Comparison of ENCODE assay signal across 20 mouse cellular contexts in genomic region chr10:122685836-122686531, GRCm38 (mm10). TPM values are rescaled to one million over a fixed set of nuclear protein-coding genes. Genes with fewer than 3 reads are reported as not detected.
A peak's percentile ranks its signal among the peaks of the same experiment; 100 is the strongest.
DNase-seq lines count a peak whose midpoint lies in the region; ATAC-seq and TF ChIP-seq lines count a peak whose summit lies in the region.
"Had no signal": no experiment of that assay in that cellular context is flagged by ENCODE, and none has a peak within 500 bp of the region (broad histone marks: within the 10 kb centered on the region; RNA-seq: fewer than 3 reads in every experiment).

No protein-coding gene starts in this region.

- TF ChIP-seq CTCF in hindbrain, postnatal 0 days (IDR thresholded peaks at IDR 0.05; ENCODE audit: low read depth): no peak
- no peak for TF ChIP-seq CTCF in brain, embryonic 14.5 days (IDR thresholded peaks at IDR 0.05; ENCODE audit: borderline replicate concordance, extremely low read depth, insufficient read depth, insufficient read length)

- H3K4me1 ChIP-seq in hindbrain, postnatal 0 days (ENCODE audit: insufficient read depth, low read length): peaks cover 3% of the 10 kb centered on the region; the same call in 1 of the 2 replicates
- H3K4me1 ChIP-seq in hindbrain, embryonic 10.5 days (replicated peaks): peaks cover 1% of the 10 kb centered on the region
- H3K4me1 ChIP-seq in midbrain, embryonic 11.5 days (ENCODE audit: control insufficient read depth, insufficient read depth, low read length): no peaks in the 10 kb centered on the region
- H3K4me1 ChIP-seq in midbrain, embryonic 15.5 days: peaks cover 5% of the 10 kb centered on the region; the same call in 1 of the 2 replicates
- H3K4me1 ChIP-seq: embryonic facial prominence, embryonic 15.5 days; heart, embryonic 13.5 days had no signal

- ATAC-seq in hindbrain, postnatal 0 days: peak; percentile 74
- ATAC-seq in midbrain, embryonic 11.5 days (ENCODE audit: low FRiP score): no peak
- ATAC-seq in midbrain, embryonic 15.5 days (replicated peaks): no peak
- ATAC-seq: forebrain, embryonic 14.5 days; intestine, embryonic 16.5 days had no signal

- no peak for TF ChIP-seq POLR2A in brain, embryonic 14.5 days (IDR thresholded peaks at IDR 0.05; ENCODE audit: borderline replicate concordance, extremely low read depth, insufficient read depth, insufficient read length, poor library complexity, severe bottlenecking)

- 63% methylated on average over 19 of the region's 19 CpGs for WGBS in hindbrain, postnatal 0 days
- WGBS in hindbrain, embryonic 10.5 days: 90% methylated on average over 19 of the region's 19 CpGs
- 90% methylated on average over 19 of the region's 19 CpGs for WGBS in midbrain, embryonic 11.5 days
- 82% methylated on average over 19 of the region's 19 CpGs for WGBS in midbrain, embryonic 15.5 days

- H3K4me2 ChIP-seq in hindbrain, postnatal 0 days (ENCODE audit: low read depth, low read length): no peak overlapping the region
- no peak overlapping the region for H3K4me2 ChIP-seq in midbrain, embryonic 11.5 days
- H3K4me2 ChIP-seq in midbrain, embryonic 15.5 days: no peak overlapping the region
- H3K4me2 ChIP-seq: embryonic facial prominence, embryonic 15.5 days; heart, embryonic 13.5 days had no signal

- H3K36me3 ChIP-seq in hindbrain, postnatal 0 days (ENCODE audit: insufficient read depth, low read length): peaks cover 5% of the 10 kb centered on the region
- H3K36me3 ChIP-seq in hindbrain, embryonic 10.5 days: no peaks in the 10 kb centered on the region
- H3K36me3 ChIP-seq in midbrain, embryonic 11.5 days (ENCODE audit: control insufficient read depth, insufficient read depth, low read length): no peaks in the 10 kb centered on the region
- H3K36me3 ChIP-seq in midbrain, embryonic 15.5 days (replicated peaks): no peaks in the 10 kb centered on the region
- H3K36me3 ChIP-seq: embryonic facial prominence, embryonic 15.5 days; forebrain, embryonic 10.5 days; heart, embryonic 13.5 days had no signal

- DNase-seq in cerebellum, postnatal 14 days: peak; percentile 59 to 66
- no peak for DNase-seq in cerebellum, adult 11-12 months
- DNase-seq in hindbrain, postnatal 0 days (ENCODE audit: low spot score): peak; percentile 60
- DNase-seq in hindbrain, embryonic 10.5 days (ENCODE audit: low spot score): no peak
- peak; percentile 69 for DNase-seq in midbrain, embryonic 11.5 days (ENCODE audit: low spot score, missing footprints)
- DNase-seq in brain, embryonic 14.5 days (ENCODE audit: low read depth): peak; percentile 36
- DNase-seq in thymus, postnatal 25 days: no peak
- DNase-seq: adrenal gland, adult 2 months; adrenal gland, postnatal 25 days; embryo, embryonic 11 days; gastrocnemius, adult 2 months; gastrocnemius, postnatal 25 days; heart, postnatal 4 days had no signal

- 0 out of 2 replicates have a peak overlapping the region, but pooled peaks have one; percentile 11 for H3K27ac ChIP-seq in hindbrain, postnatal 0 days
- no peak overlapping the region for H3K27ac ChIP-seq in hindbrain, embryonic 10.5 days
- H3K27ac ChIP-seq in midbrain, embryonic 11.5 days (ENCODE audit: low read depth, low read length): no peak overlapping the region
- H3K27ac ChIP-seq in midbrain, embryonic 15.5 days: no peak overlapping the region
- H3K27ac ChIP-seq: embryonic facial prominence, embryonic 15.5 days; forebrain, embryonic 10.5 days; gastrocnemius, adult 2 months; heart, embryonic 13.5 days had no signal

- no peak overlapping the region for H3K4me3 ChIP-seq in hindbrain, postnatal 0 days (ENCODE audit: low read length)
- no peak overlapping the region for H3K4me3 ChIP-seq in hindbrain, embryonic 10.5 days
- H3K4me3 ChIP-seq in midbrain, embryonic 11.5 days (ENCODE audit: low read depth, low read length): no peak overlapping the region
- H3K4me3 ChIP-seq in midbrain, embryonic 15.5 days: no peak overlapping the region
- H3K4me3 ChIP-seq: embryonic facial prominence, embryonic 15.5 days; erythroblast, embryonic 14.5 days; forebrain, embryonic 10.5 days; gastrocnemius, adult 2 months; heart, embryonic 13.5 days had no signal

- no peak overlapping the region for H3K9ac ChIP-seq in hindbrain, postnatal 0 days (replicated peaks; ENCODE audit: low read length)
- H3K9ac ChIP-seq in midbrain, embryonic 11.5 days (ENCODE audit: low read length): no peak overlapping the region
- H3K9ac ChIP-seq in midbrain, embryonic 15.5 days: no peak overlapping the region
- H3K9ac ChIP-seq: embryonic facial prominence, embryonic 15.5 days; heart, embryonic 13.5 days had no signal

- no peaks in the 10 kb centered on the region for H3K9me3 ChIP-seq in hindbrain, postnatal 0 days (ENCODE audit: low read length)
- no peaks in the 10 kb centered on the region for H3K9me3 ChIP-seq in hindbrain, embryonic 10.5 days
- H3K9me3 ChIP-seq in midbrain, embryonic 11.5 days (ENCODE audit: control insufficient read depth, low read length): no peaks in the 10 kb centered on the region
- H3K9me3 ChIP-seq in midbrain, embryonic 15.5 days: no peaks in the 10 kb centered on the region
- H3K9me3 ChIP-seq: embryonic facial prominence, embryonic 15.5 days; forebrain, embryonic 10.5 days; heart, embryonic 13.5 days had no signal

- no peaks in the 10 kb centered on the region for H3K27me3 ChIP-seq in hindbrain, postnatal 0 days (ENCODE audit: insufficient read depth, low read length)
- peaks cover 9% of the 10 kb centered on the region for H3K27me3 ChIP-seq in hindbrain, embryonic 10.5 days (ENCODE audit: insufficient read depth, poor library complexity, severe bottlenecking)
- no peaks in the 10 kb centered on the region for H3K27me3 ChIP-seq in midbrain, embryonic 11.5 days (ENCODE audit: control insufficient read depth, insufficient read depth, low read length)
- H3K27me3 ChIP-seq in midbrain, embryonic 15.5 days (replicated peaks): no peaks in the 10 kb centered on the region

RNA-seq across cellular contexts. Expression of gene Ppm1h, which starts 7.4 kb away (rescaled TPM):
- 50.6 and 60.2 TPM in 2 replicates for total RNA-seq in hindbrain, postnatal 0 days (2014; rRNA removed)
- polyA plus RNA-seq in hindbrain, postnatal 0 days (2015; fragmentation: Nextera tagmentation; extraction: Ambion mirVana): 50.3 and 54.9 TPM in 2 replicates
- polyA plus RNA-seq in hindbrain, embryonic 10.5 days (2016; fragmentation: Nextera tagmentation; extraction: Ambion mirVana): 3.7 and 5.8 TPM in 2 replicates
- polyA plus RNA-seq in midbrain, embryonic 11.5 days (2014; fragmentation: Nextera tagmentation; extraction: Ambion mirVana): 5.4 and 5.9 TPM in 2 replicates
- polyA plus RNA-seq in midbrain, embryonic 15.5 days (2015; fragmentation: Nextera tagmentation; extraction: Ambion mirVana): 20.7 and 21.4 TPM in 2 replicates
- 5.9 and 13.4 TPM in 2 replicates for polyA plus RNA-seq in brain, embryonic 14.5 days (2012; rRNA removed)
- polyA plus RNA-seq: erythroblast, embryonic 14.5 days had no signal

Comparison
In these comparisons a context has a peak if more than half of its experiments do, and no peak if none do; other contexts are left out.
1. DNase-seq: peak in cerebellum, postnatal 14 days (2 of 2), hindbrain, postnatal 0 days (single experiment), midbrain, embryonic 11.5 days (single experiment) and brain, embryonic 14.5 days (single experiment); none in cerebellum, adult 11-12 months (single experiment), hindbrain, embryonic 10.5 days (single experiment) and thymus, postnatal 25 days (single experiment).